Mouse (Mus musculus): ENCODE data around the gene Myh6. TPM values are rescaled to one million over a fixed set of nuclear protein-coding genes. Genes with fewer than 3 reads are reported as not detected.
"Not testable (repeated sequence)": the region's sequence is repeated elsewhere in the genome, so short reads cannot be mapped to it uniquely, and the experiment has no call there.

The Myh6 gene
- polyA plus RNA-seq, 1 experiment from 2014 or later: 0.75 TPM

- no peak overlapping the region for H3K4me3 ChIP-seq (replicated peaks)
- no peaks in the 10 kb centered on the region for H3K27me3 ChIP-seq
- no peaks in the 10 kb centered on the region for H3K36me3 ChIP-seq
- H3K4me1 ChIP-seq (replicated peaks): no peaks in the 10 kb centered on the region
- no peak for ATAC-seq
- H3K27ac ChIP-seq: no peak overlapping the region
- H3K4me2 ChIP-seq (replicated peaks): no peak overlapping the region
- no peaks in the 10 kb centered on the region for H3K9me3 ChIP-seq
- no peak overlapping the region for H3K9ac ChIP-seq (replicated peaks)
- WGBS: 86% methylated on average over 15 of the region's 15 CpGs
Measured at GRCm38 (mm10) chr14:54965044-54965443, 1.7 kb downstream of the Myh6 start.

GRCm38 (mm10) chr14:54963727-54964126 lies 3.0 kb downstream of the Myh6 start:
- H3K4me2 ChIP-seq (replicated peaks): no peak overlapping the region
- H3K4me1 ChIP-seq (replicated peaks): no peaks in the 10 kb centered on the region
- no peaks in the 10 kb centered on the region for H3K36me3 ChIP-seq
- H3K9ac ChIP-seq (replicated peaks): no peak overlapping the region
- no peak overlapping the region for H3K4me3 ChIP-seq (replicated peaks)
- H3K27ac ChIP-seq: no peak overlapping the region
- no peak for ATAC-seq
- H3K9me3 ChIP-seq: no peaks in the 10 kb centered on the region
- H3K27me3 ChIP-seq: no peaks in the 10 kb centered on the region
- WGBS: 89% methylated on average over 11 of the region's 11 CpGs

- Histone ChIP-seq H3K9ac (replicated peaks) (no peak overlapping the region), H3K9me3 (no peaks in the 10 kb centered on the region), H3K4me2 (replicated peaks) (no peak overlapping the region), H3K27me3 (no peaks in the 10 kb centered on the region), H3K27ac (no peak overlapping the region), H3K4me1 (replicated peaks) (no peaks in the 10 kb centered on the region), H3K4me3 (replicated peaks) (no peak overlapping the region), H3K36me3 (no peaks in the 10 kb centered on the region)
- WGBS: 85% methylated on average over 7 of the region's 7 CpGs
- no peak for ATAC-seq
Measured at GRCm38 (mm10) chr14:54962714-54963113, 4.0 kb downstream of the Myh6 start.

- Histone ChIP-seq H3K4me3 (replicated peaks) (no peak overlapping the region), H3K4me1 (replicated peaks) (no peaks in the 10 kb centered on the region), H3K4me2 (replicated peaks) (no peak overlapping the region), H3K27ac (no peak overlapping the region), H3K36me3 (no peaks in the 10 kb centered on the region), H3K27me3 (no peaks in the 10 kb centered on the region), H3K9ac (replicated peaks) (no peak overlapping the region), H3K9me3 (no peaks in the 10 kb centered on the region)
- ATAC-seq: no peak
- 86% methylated on average over 5 of the region's 5 CpGs for WGBS
Measured at GRCm38 (mm10) chr14:54961487-54961886, 5.2 kb downstream of the Myh6 start.

GRCm38 (mm10) chr14:54960769-54961168 lies 6.0 kb downstream of the Myh6 start:
- no peak for ATAC-seq
- WGBS: 61% methylated on average over 10 of the region's 10 CpGs

GRCm38 (mm10) chr14:54959853-54960613 lies 6.7 kb downstream of the Myh6 start:
- not testable (repeated sequence) for H3K4me3 ChIP-seq (replicated peaks); H3K4me2 ChIP-seq (replicated peaks); H3K27me3 ChIP-seq; H3K9ac ChIP-seq (replicated peaks); H3K4me1 ChIP-seq (replicated peaks); H3K36me3 ChIP-seq; ATAC-seq; H3K27ac ChIP-seq; H3K9me3 ChIP-seq
- 92% methylated on average over 12 of the region's 12 CpGs for WGBS

More at GRCm38 (mm10) chr14:54960769-54961168, 6.0 kb downstream of the Myh6 start:
- no peaks in the 10 kb centered on the region for H3K27me3 ChIP-seq
- H3K27ac ChIP-seq: no peak overlapping the region
- no peak overlapping the region for H3K4me3 ChIP-seq (replicated peaks)
- H3K4me2 ChIP-seq (replicated peaks): no peak overlapping the region
- H3K36me3 ChIP-seq: no peaks in the 10 kb centered on the region
- H3K9ac ChIP-seq (replicated peaks): no peak overlapping the region
- H3K9me3 ChIP-seq: no peaks in the 10 kb centered on the region
- no peaks in the 10 kb centered on the region for H3K4me1 ChIP-seq (replicated peaks)

GRCm38 (mm10) chr14:54959197-54959596 lies 7.5 kb downstream of the Myh6 start:
- no peak overlapping the region for H3K4me3 ChIP-seq (replicated peaks)
- H3K27me3 ChIP-seq: no peaks in the 10 kb centered on the region
- H3K27ac ChIP-seq: no peak overlapping the region
- no peak overlapping the region for H3K9ac ChIP-seq (replicated peaks)
- no peaks in the 10 kb centered on the region for H3K9me3 ChIP-seq
- ATAC-seq: no peak
- no peak overlapping the region for H3K4me2 ChIP-seq (replicated peaks)
- 95% methylated on average over 3 of the region's 3 CpGs for WGBS
- no peaks in the 10 kb centered on the region for H3K4me1 ChIP-seq (replicated peaks)
- no peaks in the 10 kb centered on the region for H3K36me3 ChIP-seq

GRCm38 (mm10) chr14:54958503-54958902 lies 8.2 kb downstream of the Myh6 start:
- Histone ChIP-seq H3K9ac (replicated peaks) (no peak overlapping the region), H3K36me3 (no peaks in the 10 kb centered on the region), H3K4me1 (replicated peaks) (no peaks in the 10 kb centered on the region), H3K9me3 (no peaks in the 10 kb centered on the region), H3K27ac (no peak overlapping the region), H3K4me3 (replicated peaks) (no peak overlapping the region), H3K4me2 (replicated peaks) (no peak overlapping the region), H3K27me3 (no peaks in the 10 kb centered on the region)
- WGBS: 78% methylated on average over 4 of the region's 4 CpGs
- ATAC-seq: no peak

GRCm38 (mm10) chr14:54956533-54956932 lies 10.2 kb downstream of the Myh6 start:
- 87% methylated on average over 9 of the region's 9 CpGs for WGBS
- Histone ChIP-seq H3K27me3 (no peaks in the 10 kb centered on the region), H3K9ac (replicated peaks) (no peak overlapping the region), H3K4me1 (replicated peaks) (no peaks in the 10 kb centered on the region), H3K9me3 (no peaks in the 10 kb centered on the region), H3K36me3 (no peaks in the 10 kb centered on the region), H3K4me3 (replicated peaks) (no peak overlapping the region), H3K4me2 (replicated peaks) (no peak overlapping the region), H3K27ac (no peak overlapping the region)
- no peak for ATAC-seq

GRCm38 (mm10) chr14:54955481-54955880 lies 11.2 kb downstream of the Myh6 start:
- Histone ChIP-seq H3K9me3 (no peaks in the 10 kb centered on the region), H3K4me2 (replicated peaks) (no peak overlapping the region), H3K36me3 (no peaks in the 10 kb centered on the region), H3K27ac (no peak overlapping the region), H3K9ac (replicated peaks) (no peak overlapping the region), H3K4me3 (replicated peaks) (no peak overlapping the region), H3K4me1 (replicated peaks) (no peaks in the 10 kb centered on the region), H3K27me3 (no peaks in the 10 kb centered on the region)
- ATAC-seq: no peak
- WGBS: 92% methylated on average over 3 of the region's 3 CpGs

GRCm38 (mm10) chr14:54954474-54954873 lies 12.3 kb downstream of the Myh6 start:
- no peaks in the 10 kb centered on the region for H3K9me3 ChIP-seq
- H3K9ac ChIP-seq (replicated peaks): no peak overlapping the region
- H3K27ac ChIP-seq: no peak overlapping the region
- no peak overlapping the region for H3K4me2 ChIP-seq (replicated peaks)
- H3K4me3 ChIP-seq (replicated peaks): no peak overlapping the region
- H3K36me3 ChIP-seq: no peaks in the 10 kb centered on the region
- H3K4me1 ChIP-seq (replicated peaks): no peaks in the 10 kb centered on the region
- ATAC-seq: no peak
- WGBS: 72% methylated on average over 3 of the region's 3 CpGs
- H3K27me3 ChIP-seq: no peaks in the 10 kb centered on the region

- Histone ChIP-seq H3K36me3 (no peaks in the 10 kb centered on the region), H3K4me1 (replicated peaks) (no peaks in the 10 kb centered on the region), H3K27ac (no peak overlapping the region), H3K4me2 (replicated peaks) (no peak overlapping the region), H3K9ac (replicated peaks) (no peak overlapping the region), H3K9me3 (no peaks in the 10 kb centered on the region), H3K27me3 (no peaks in the 10 kb centered on the region), H3K4me3 (replicated peaks) (no peak overlapping the region)
- WGBS: 91% methylated on average over 8 of the region's 8 CpGs
- no peak for ATAC-seq
Measured at GRCm38 (mm10) chr14:54953664-54954206, 13.0 kb downstream of the Myh6 start.

GRCm38 (mm10) chr14:54951587-54951986 lies 15.1 kb downstream of the Myh6 start:
- Histone ChIP-seq H3K4me2 (replicated peaks) (no peak overlapping the region), H3K27ac (no peak overlapping the region), H3K27me3 (no peaks in the 10 kb centered on the region), H3K36me3 (no peaks in the 10 kb centered on the region), H3K4me3 (replicated peaks) (no peak overlapping the region), H3K9me3 (no peaks in the 10 kb centered on the region), H3K9ac (replicated peaks) (no peak overlapping the region), H3K4me1 (replicated peaks) (no peaks in the 10 kb centered on the region)
- ATAC-seq: no peak
- 89% methylated on average over 6 of the region's 6 CpGs for WGBS

Data from midbrain, embryonic 13.5 days (tissue).